Mouse (Mus musculus) hindbrain, embryonic 14.5 days (tissue): ENCODE measurements at regions not wholly inside any gene's neighbourhood (a gene's known extent, or its start where the extent isn't known, plus 50 kb on each side); places are given as distances from the start of the nearest gene placed in this dataset.
"Not testable (repeated sequence)": the region's sequence is repeated elsewhere in the genome, so short reads cannot be mapped to it uniquely, and the experiment has no call there.

Experiments used
- ATAC-seq: fragments of 200-750 bp; cut with Nextera tagmentation; 2 replicates; pipeline ENCODE4 v1.8.0; 2017; ENCODE audit warnings: moderate number of reproducible peaks, mild to moderate bottlenecking, moderate TSS enrichment, moderate library complexity; ENCODE audit not compliant: low FRiP score
- DNase-seq: peaks from one replicate; pipeline ENCODE4 v3.0.0-alpha.2; 2015; ENCODE audit warnings: low spot score
- H3K27ac ChIP-seq: fragments of 300-500 bp; sonication (generic); 2 replicates; pipeline ENCODE4 v1.5.1; 2014; ENCODE audit warnings: mild to moderate bottlenecking, moderate library complexity
- H3K27me3 ChIP-seq: fragments of 300-500 bp; sonication (generic); 2 replicates; pipeline ENCODE4 v1.6.1; 2014; ENCODE audit warnings: mild to moderate bottlenecking, low read length, mixed read lengths; ENCODE audit not compliant: control insufficient read depth, insufficient read depth
- H3K36me3 ChIP-seq: fragments of 300-500 bp; sonication (generic); replicated peaks from 2 replicates; pipeline ENCODE4 v1.6.1; 2014; ENCODE audit not compliant: control insufficient read depth, insufficient read depth
- H3K4me1 ChIP-seq: fragments of 300-500 bp; sonication (generic); replicated peaks from 2 replicates; pipeline ENCODE4 v1.6.1; 2014; ENCODE audit warnings: antibody characterized with exemption, low read length, mixed read lengths; ENCODE audit not compliant: control insufficient read depth, insufficient read depth
- H3K4me2 ChIP-seq: fragments of 300-500 bp; sonication (generic); replicated peaks from 2 replicates; pipeline ENCODE4 v1.6.1; 2014; ENCODE audit warnings: mild to moderate bottlenecking, moderate library complexity
- H3K4me3 ChIP-seq: fragments of 300-500 bp; sonication (generic); replicated peaks from 2 replicates; pipeline ENCODE4 v1.5.1; 2014; ENCODE audit warnings: mild to moderate bottlenecking, low read length
- H3K9ac ChIP-seq: fragments of 300-500 bp; sonication (generic); 2 replicates; pipeline ENCODE4 v1.6.1; 2014
- H3K9me3 ChIP-seq: fragments of 300-500 bp; sonication (generic); 2 replicates; pipeline ENCODE4 v1.6.1; 2016; ENCODE audit warnings: low read length; ENCODE audit not compliant: control insufficient read depth
- WGBS: fragments of 180-500 bp; shearing (Covaris S2); extraction: QIAGEN DNeasy Blood & Tissue Kit; methylation state at CpG from one replicate; pipeline ENCODE4 v1.1.7; 2014; 5-methylcytosine and 5-hydroxymethylcytosine counted together

- Histone ChIP-seq H3K36me3 (no peaks in the 10 kb centered on the region), H3K9ac (no peak overlapping the region), H3K9me3 (no peaks in the 10 kb centered on the region), H3K4me3 (no peak overlapping the region), H3K27me3 (no peaks in the 10 kb centered on the region), H3K4me1 (no peaks in the 10 kb centered on the region), H3K27ac (no peak overlapping the region), H3K4me2 (no peak overlapping the region)
- DNase-seq (no peak), ATAC-seq (no peak)
- WGBS: 90% methylated on average over 7 of the region's 7 CpGs
Observed at GRCm38 (mm10) chr3:83486192-83486716, 279.9 kb upstream of the Sfrp2 start.

DNA sequence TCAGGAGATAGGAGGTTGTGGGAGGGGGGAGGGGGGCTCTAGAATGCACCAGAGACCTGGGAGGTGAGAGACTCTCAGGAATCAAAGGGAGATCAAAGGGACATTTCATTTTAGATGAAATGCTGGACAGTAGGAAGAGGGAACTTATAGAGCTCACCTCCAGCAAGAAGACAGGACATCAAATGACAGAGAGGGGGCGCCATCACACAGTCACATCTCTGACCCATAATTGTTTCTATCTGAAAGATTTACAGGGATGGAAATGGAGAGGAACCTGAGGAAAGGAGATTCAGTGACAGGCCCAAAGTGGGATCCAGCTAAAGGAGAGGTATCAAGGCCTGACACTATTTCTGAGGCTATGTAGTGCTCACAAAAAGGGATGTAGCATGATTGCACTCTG is 270.5 kb upstream of the Sfrp2 start:
- 19% methylated on average over 1 of the region's 1 CpGs for WGBS
- DNase-seq (no peak), ATAC-seq (no peak)
- Histone ChIP-seq H3K4me3 (no peak overlapping the region), H3K4me2 (no peak overlapping the region), H3K36me3 (no peaks in the 10 kb centered on the region), H3K27ac (no peak overlapping the region), H3K9ac (no peak overlapping the region), H3K27me3 (no peaks in the 10 kb centered on the region), H3K9me3 (no peaks in the 10 kb centered on the region), H3K4me1 (no peaks in the 10 kb centered on the region)

GRCm38 (mm10) chr3:83503901-83504300 is 262.2 kb upstream of the Sfrp2 start:
- WGBS: 12% methylated on average over 7 of the region's 7 CpGs

GRCm38 (mm10) chr3:83516614-83517013 is 249.5 kb upstream of the Sfrp2 start:
- H3K9me3 ChIP-seq: no peaks in the 10 kb centered on the region
- ATAC-seq: no peak
- no peaks in the 10 kb centered on the region for H3K36me3 ChIP-seq
- H3K27ac ChIP-seq: no peak overlapping the region
- H3K4me2 ChIP-seq: no peak overlapping the region
- no peaks in the 10 kb centered on the region for H3K27me3 ChIP-seq
- no peak overlapping the region for H3K9ac ChIP-seq
- WGBS: 65% methylated on average over 4 of the region's 4 CpGs
- DNase-seq: no peak
- no peaks in the 10 kb centered on the region for H3K4me1 ChIP-seq
- no peak overlapping the region for H3K4me3 ChIP-seq

More at GRCm38 (mm10) chr3:83503901-83504300, 262.2 kb upstream of the Sfrp2 start:
- Histone ChIP-seq H3K4me3 (no peak overlapping the region), H3K4me2 (no peak overlapping the region), H3K36me3 (no peaks in the 10 kb centered on the region), H3K27ac (no peak overlapping the region), H3K4me1 (no peaks in the 10 kb centered on the region), H3K27me3 (no peaks in the 10 kb centered on the region), H3K9ac (no peak overlapping the region), H3K9me3 (no peaks in the 10 kb centered on the region)
- DNase-seq: no peak
- no peak for ATAC-seq

DNA sequence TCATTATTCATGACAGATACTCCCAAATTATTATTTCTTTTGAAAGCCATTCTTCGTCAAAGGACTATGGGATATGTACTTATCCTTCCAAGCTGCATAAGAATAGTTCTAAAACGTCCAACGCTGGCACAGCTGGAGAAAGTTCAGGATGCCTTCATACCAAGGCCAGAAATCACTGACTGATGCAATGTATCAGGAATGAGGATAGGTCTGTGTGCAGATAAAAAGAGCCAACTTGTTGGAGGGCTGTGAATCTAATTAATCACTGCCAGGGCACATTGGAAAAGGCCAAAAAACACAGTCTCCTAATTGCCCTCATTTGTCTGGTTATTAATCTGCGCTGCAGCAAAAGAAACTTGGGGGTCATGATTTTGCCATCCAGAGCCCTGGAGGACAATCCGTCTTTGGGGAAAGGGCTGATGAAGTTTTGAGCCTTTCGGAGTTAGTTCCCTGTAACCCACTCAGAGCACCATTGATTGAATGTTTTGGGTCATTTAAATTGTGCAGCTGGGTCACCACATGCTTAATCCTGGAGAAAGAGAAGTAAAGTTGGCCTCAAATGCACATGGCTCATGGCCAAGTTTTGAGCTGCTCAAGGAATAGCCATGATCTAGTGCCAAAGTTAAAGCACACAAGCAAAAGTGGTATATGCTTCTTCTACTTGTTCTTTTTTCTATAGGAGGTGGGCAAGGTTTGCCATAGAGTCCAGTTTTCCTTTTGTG is 248.0 kb upstream of the Sfrp2 start:
- Histone ChIP-seq H3K4me3 (no peak overlapping the region), H3K4me2 (no peak overlapping the region), H3K27ac (no peak overlapping the region), H3K27me3 (no peaks in the 10 kb centered on the region), H3K4me1 (no peaks in the 10 kb centered on the region), H3K9ac (no peak overlapping the region), H3K36me3 (no peaks in the 10 kb centered on the region), H3K9me3 (no peaks in the 10 kb centered on the region)
- peak; percentile 70 for DNase-seq
- WGBS: 59% methylated on average over 6 of the region's 6 CpGs
- ATAC-seq: peak; percentile 59

DNA sequence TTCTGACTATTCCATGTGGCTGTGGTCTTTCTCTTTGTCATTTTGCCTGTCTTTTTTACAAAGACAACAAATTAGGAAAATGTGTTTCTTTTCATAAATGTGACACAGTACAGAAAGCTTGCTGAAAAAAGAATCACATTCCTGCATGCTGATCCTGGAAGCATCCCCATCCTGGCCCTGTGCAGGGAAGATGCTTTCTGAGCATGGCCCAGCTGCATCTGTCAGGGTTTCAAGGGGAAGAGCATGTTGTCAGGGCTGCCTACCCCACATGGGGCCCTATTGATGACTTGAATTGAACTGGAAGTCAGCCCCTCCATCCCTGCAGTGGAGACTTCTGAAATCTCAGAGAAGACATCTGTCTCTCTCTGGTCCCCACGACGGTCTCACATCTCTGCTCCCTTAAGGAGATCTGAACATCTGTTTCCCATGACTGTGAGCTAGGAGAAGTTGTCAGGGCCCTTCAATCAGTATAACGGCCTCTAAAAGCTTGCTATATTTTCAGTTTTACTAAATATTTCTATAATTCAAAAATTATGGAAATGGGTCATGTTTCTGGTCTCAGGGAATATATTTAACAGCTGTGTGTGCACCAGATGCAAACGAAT is 235.8 kb upstream of the Sfrp2 start:
- 80% methylated on average over 4 of the region's 4 CpGs for WGBS
- no peaks in the 10 kb centered on the region for H3K36me3 ChIP-seq
- H3K4me2 ChIP-seq: no peak overlapping the region
- no peaks in the 10 kb centered on the region for H3K9me3 ChIP-seq
- H3K9ac ChIP-seq: no peak overlapping the region
- no peaks in the 10 kb centered on the region for H3K27me3 ChIP-seq
- no peak overlapping the region for H3K27ac ChIP-seq
- ATAC-seq (no peak), DNase-seq (no peak)
- H3K4me3 ChIP-seq: no peak overlapping the region
- H3K4me1 ChIP-seq: no peaks in the 10 kb centered on the region

GRCm38 (mm10) chr3:83536624-83537023 is 229.5 kb upstream of the Sfrp2 start:
- not testable (repeated sequence) for H3K9me3 ChIP-seq, H3K27me3 ChIP-seq, DNase-seq, H3K36me3 ChIP-seq, H3K4me2 ChIP-seq, ATAC-seq, H3K27ac ChIP-seq, H3K9ac ChIP-seq, H3K4me1 ChIP-seq, H3K4me3 ChIP-seq
- WGBS: 80% methylated on average over 5 of the region's 5 CpGs

GRCm38 (mm10) chr3:83537231-83537630 is 228.9 kb upstream of the Sfrp2 start:
- Histone ChIP-seq H3K4me1 (no peaks in the 10 kb centered on the region), H3K4me2 (no peak overlapping the region), H3K9ac (no peak overlapping the region), H3K27ac (no peak overlapping the region), H3K9me3 (no peaks in the 10 kb centered on the region), H3K27me3 (no peaks in the 10 kb centered on the region), H3K36me3 (no peaks in the 10 kb centered on the region), H3K4me3 (no peak overlapping the region)
- ATAC-seq (no peak), DNase-seq (no peak)
- 81% methylated on average over 4 of the region's 4 CpGs for WGBS

GRCm38 (mm10) chr3:83537711-83538110 is 228.4 kb upstream of the Sfrp2 start:
- no peaks in the 10 kb centered on the region for H3K4me1 ChIP-seq
- H3K36me3 ChIP-seq: no peaks in the 10 kb centered on the region
- H3K4me2 ChIP-seq: no peak overlapping the region
- WGBS: 72% methylated on average over 7 of the region's 7 CpGs
- no peak for ATAC-seq
- H3K27ac ChIP-seq: no peak overlapping the region
- H3K27me3 ChIP-seq: no peaks in the 10 kb centered on the region
- H3K9ac ChIP-seq: no peak overlapping the region
- DNase-seq: no peak
- no peak overlapping the region for H3K4me3 ChIP-seq
- H3K9me3 ChIP-seq: no peaks in the 10 kb centered on the region
